Mouse (Mus musculus) liver, embryonic 11.5 days (tissue): ENCODE measurements around the gene Smad3. TPM values are rescaled to one million over a fixed set of nuclear protein-coding genes. Genes with fewer than 3 reads are reported as not detected.

Experiments
- ATAC-seq: fragments of 200-750 bp; cut with Nextera tagmentation; replicated peaks from 2 replicates; pipeline ENCODE4 v1.8.0; 2017; ENCODE audit warnings: moderate number of reproducible peaks, mild to moderate bottlenecking, moderate TSS enrichment, moderate library complexity; ENCODE audit not compliant: low FRiP score
- DNase-seq: peaks from one replicate; pipeline ENCODE4 v3.0.0-alpha.2; 2017; ENCODE audit warnings: low spot score
- H3K27ac ChIP-seq: fragments of 300-500 bp; sonication (generic); 2 replicates; pipeline ENCODE4 v1.5.1; 2014; ENCODE audit warnings: mild to moderate bottlenecking, low read depth, low read length, control low read depth
- H3K27me3 ChIP-seq: fragments of 300-500 bp; sonication (generic); replicated peaks from 2 replicates; pipeline ENCODE4 v1.6.1; 2014; ENCODE audit warnings: low read length, mixed read lengths; ENCODE audit not compliant: control insufficient read depth, insufficient read depth
- H3K36me3 ChIP-seq: fragments of 300-500 bp; sonication (generic); 2 replicates; pipeline ENCODE4 v1.6.1; 2014; ENCODE audit warnings: mild to moderate bottlenecking, low read length, moderate library complexity, mixed read lengths; ENCODE audit not compliant: control insufficient read depth, insufficient read depth
- H3K4me1 ChIP-seq: fragments of 300-500 bp; sonication (generic); replicated peaks from 2 replicates; pipeline ENCODE4 v1.6.1; 2014; ENCODE audit warnings: low read length, mixed read lengths; ENCODE audit not compliant: control insufficient read depth, insufficient read depth
- H3K4me2 ChIP-seq: fragments of 300-500 bp; sonication (generic); 2 replicates; pipeline ENCODE4 v1.6.1; 2014; ENCODE audit warnings: mild to moderate bottlenecking, control low read depth, moderate library complexity
- H3K4me3 ChIP-seq: fragments of 300-500 bp; sonication (generic); 2 replicates; pipeline ENCODE4 v1.5.1; 2014; ENCODE audit warnings: low read depth, low read length, control low read depth
- H3K9ac ChIP-seq: fragments of 300-500 bp; sonication (generic); 2 replicates; pipeline ENCODE4 v1.6.1; 2014; ENCODE audit warnings: low read depth, low read length, control low read depth
- H3K9me3 ChIP-seq: fragments of 300-500 bp; sonication (generic); 2 replicates; pipeline ENCODE4 v1.6.1; 2016; ENCODE audit warnings: low read length, inconsistent platforms, mixed read lengths; ENCODE audit not compliant: control insufficient read depth
- WGBS: fragments of 180-500 bp; shearing (Covaris S2); extraction: QIAGEN DNeasy Blood & Tissue Kit; methylation state at CpG from one replicate; pipeline ENCODE4 v1.1.7; 2014; 5-methylcytosine and 5-hydroxymethylcytosine counted together
- polyA plus RNA-seq: library from polyadenylated mRNA; unstranded; fragments of >200 nt; fragmentation: Nextera tagmentation; extraction: Ambion mirVana; gene quantifications from 2 replicates; pipeline ENCODE4 v1.2.1, GENCODE M21; 2014

Smad3 gene
- polyA plus RNA-seq, 1 experiment from 2014 or later, result 7.3 TPM

GRCm38 (mm10) chr9:63697606-63698005 lies 60.2 kb downstream of the Smad3 start:
- Histone ChIP-seq H3K4me2 (peak overlapping the region; percentile 36), H3K4me1 (peaks cover 39% of the 10 kb centered on the region), H3K27ac (peak overlapping the region; percentile 75), H3K36me3 (no peaks in the 10 kb centered on the region), H3K9me3 (no peaks in the 10 kb centered on the region), H3K4me3 (no peak overlapping the region), H3K9ac (peak overlapping the region; percentile 39; the same call in 1 of the 2 replicates), H3K27me3 (no peaks in the 10 kb centered on the region)
- no peak for DNase-seq
- 22% methylated on average over 5 of the region's 5 CpGs for WGBS
- ATAC-seq, result peak; percentile 66

GRCm38 (mm10) chr9:63696463-63697105 lies 61.2 kb downstream of the Smad3 start:
- Histone ChIP-seq H3K4me3 (no peak overlapping the region), H3K4me1 (peaks cover 37% of the 10 kb centered on the region), H3K27ac (peak overlapping the region; percentile 75), H3K27me3 (no peaks in the 10 kb centered on the region), H3K9me3 (no peaks in the 10 kb centered on the region), H3K4me2 (peak overlapping the region; percentile 36), H3K9ac (peak overlapping the region; percentile 2; the same call in 1 of the 2 replicates), H3K36me3 (no peaks in the 10 kb centered on the region)
- no peak for DNase-seq
- peak; percentile 80 for ATAC-seq
- WGBS, result 46% methylated on average over 10 of the region's 10 CpGs

GRCm38 (mm10) chr9:63691960-63692359 lies 65.8 kb downstream of the Smad3 start:
- Histone ChIP-seq H3K9ac (no peak overlapping the region), H3K36me3 (no peaks in the 10 kb centered on the region), H3K4me2 (no peak overlapping the region), H3K27ac (no peak overlapping the region), H3K27me3 (no peaks in the 10 kb centered on the region), H3K4me3 (no peak overlapping the region), H3K4me1 (peaks cover 13% of the 10 kb centered on the region), H3K9me3 (no peaks in the 10 kb centered on the region)
- no peak for DNase-seq
- no peak for ATAC-seq
- 80% methylated on average over 2 of the region's 2 CpGs for WGBS

GRCm38 (mm10) chr9:63690511-63690910 lies 67.3 kb downstream of the Smad3 start:
- 80% methylated on average over 1 of the region's 1 CpGs for WGBS
- Histone ChIP-seq H3K36me3 (no peaks in the 10 kb centered on the region), H3K27ac (no peak overlapping the region), H3K9ac (no peak overlapping the region), H3K4me1 (peaks cover 4% of the 10 kb centered on the region; the same call in 1 of the 2 replicates), H3K27me3 (no peaks in the 10 kb centered on the region), H3K4me3 (no peak overlapping the region), H3K9me3 (no peaks in the 10 kb centered on the region), H3K4me2 (no peak overlapping the region)
- no peak for ATAC-seq
- DNase-seq, result no peak

- no peaks in the 10 kb centered on the region for H3K9me3 ChIP-seq
- H3K4me1 ChIP-seq, result peaks cover 10% of the 10 kb centered on the region
- no peak overlapping the region for H3K4me2 ChIP-seq
- ATAC-seq (no peak), DNase-seq (no peak)
- 87% methylated on average over 7 of the region's 7 CpGs for WGBS
- H3K27me3 ChIP-seq, result no peaks in the 10 kb centered on the region
- no peak overlapping the region for H3K27ac ChIP-seq
- H3K9ac ChIP-seq, result no peak overlapping the region
- H3K36me3 ChIP-seq, result no peaks in the 10 kb centered on the region
- H3K4me3 ChIP-seq, result no peak overlapping the region
These were observed 70.3 kb downstream of the Smad3 start for GRCm38 (mm10) chr9:63687413-63688015.

- H3K9ac ChIP-seq, result no peak overlapping the region
- no peak overlapping the region for H3K4me2 ChIP-seq
- H3K36me3 ChIP-seq, result no peaks in the 10 kb centered on the region
- WGBS, result 74% methylated on average over 5 of the region's 5 CpGs
- DNase-seq, result no peak
- peaks cover 10% of the 10 kb centered on the region for H3K4me1 ChIP-seq
- ATAC-seq, result no peak
- no peaks in the 10 kb centered on the region for H3K9me3 ChIP-seq
- H3K4me3 ChIP-seq, result no peak overlapping the region
- no peak overlapping the region for H3K27ac ChIP-seq
- H3K27me3 ChIP-seq, result no peaks in the 10 kb centered on the region
These were observed 72.4 kb downstream of the Smad3 start for GRCm38 (mm10) chr9:63685352-63685751.

- Histone ChIP-seq H3K36me3 (no peaks in the 10 kb centered on the region), H3K9ac (no peak overlapping the region), H3K4me3 (no peak overlapping the region), H3K27me3 (no peaks in the 10 kb centered on the region), H3K4me1 (peaks cover 11% of the 10 kb centered on the region), H3K4me2 (no peak overlapping the region), H3K9me3 (no peaks in the 10 kb centered on the region), H3K27ac (no peak overlapping the region)
- ATAC-seq, result no peak
- 92% methylated on average over 6 of the region's 6 CpGs for WGBS
- no peak for DNase-seq
These were observed 73.5 kb downstream of the Smad3 start for GRCm38 (mm10) chr9:63684277-63684676.

GRCm38 (mm10) chr9:63682943-63683342 lies 74.9 kb downstream of the Smad3 start:
- H3K36me3 ChIP-seq, result no peaks in the 10 kb centered on the region
- H3K27ac ChIP-seq, result no peak overlapping the region
- H3K4me3 ChIP-seq, result no peak overlapping the region
- H3K27me3 ChIP-seq, result no peaks in the 10 kb centered on the region
- H3K4me1 ChIP-seq, result peaks cover 23% of the 10 kb centered on the region
- WGBS, result 82% methylated on average over 2 of the region's 2 CpGs
- H3K4me2 ChIP-seq, result no peak overlapping the region
- ATAC-seq (no peak), DNase-seq (no peak)
- no peaks in the 10 kb centered on the region for H3K9me3 ChIP-seq
- no peak overlapping the region for H3K9ac ChIP-seq

GRCm38 (mm10) chr9:63682301-63682700 lies 75.5 kb downstream of the Smad3 start:
- no peak for DNase-seq
- ATAC-seq, result peak; percentile 47; the same call in 1 of the 2 replicates

More at GRCm38 (mm10) chr9:63682301-63682700, 75.5 kb downstream of the Smad3 start:
- no peak overlapping the region for H3K27ac ChIP-seq
- no peaks in the 10 kb centered on the region for H3K36me3 ChIP-seq
- no peaks in the 10 kb centered on the region for H3K9me3 ChIP-seq
- H3K4me3 ChIP-seq, result no peak overlapping the region
- peaks cover 24% of the 10 kb centered on the region for H3K4me1 ChIP-seq
- no peaks in the 10 kb centered on the region for H3K27me3 ChIP-seq
- no peak overlapping the region for H3K9ac ChIP-seq
- 36% methylated on average over 9 of the region's 9 CpGs for WGBS
- H3K4me2 ChIP-seq, result no peak overlapping the region
